Mouse (Mus musculus) kidney, postnatal 4 days (tissue): ENCODE data around the gene Gm2974.
"Not testable (repeated sequence)": the region's sequence is repeated elsewhere in the genome, so short reads cannot be mapped to it uniquely, and the experiment has no call there.

Experiments used
- DNase-seq, 2 experiments: peaks; one replicate each; pipeline ENCODE4 v3.0.0; 2021; ENCODE audit warnings: mixed read lengths in 2 of 2

Gene Gm2974

GRCm38 (mm10) chr14:4182491-4183210 lies at the start of gene Gm2974:
TSS of gene Gm2974 (plus strand) at chr14:4182576.
- peak; percentile 26 to 50 for DNase-seq

- peak in 1 of 2 experiments; percentile 1 for DNase-seq
Observed at GRCm38 (mm10) chr14:4141646-4142045, 40.7 kb upstream of the Gm2974 start.

GRCm38 (mm10) chr14:4164730-4165129 lies 17.6 kb upstream of the Gm2974 start, which contains the start of gene Gm3127:
TSS of gene Gm3127 (plus strand) at chr14:4165030.
- DNase-seq = not testable (repeated sequence)

GRCm38 (mm10) chr14:4182030-4182429 lies 346 bp upstream of the Gm2974 start:
- peak; percentile 2 to 4 for DNase-seq

- DNase-seq = peak; percentile 4 to 10
Observed at GRCm38 (mm10) chr14:4183375-4183774, 999 bp downstream of the Gm2974 start.

- DNase-seq = not testable (repeated sequence)
Observed at GRCm38 (mm10) chr14:4249331-4249730, 67.0 kb downstream of the Gm2974 start, which contains the start of gene Gm3138. TSS of gene Gm3138 (plus strand) at chr14:4249631.
